Mouse (Mus musculus) T-helper 2 cell (primary cell): ENCODE results near the gene Apoc4.

Experiments
- in situ Hi-C: fragments of 300-600 bp; cut with MboI, MseI; formaldehyde crosslinking; loops from one replicate; pipeline ENCODE4 v1.15.1; 2025; ENCODE audit warnings: high pct_unique_total_duplicates

Apoc4 gene

DNA sequence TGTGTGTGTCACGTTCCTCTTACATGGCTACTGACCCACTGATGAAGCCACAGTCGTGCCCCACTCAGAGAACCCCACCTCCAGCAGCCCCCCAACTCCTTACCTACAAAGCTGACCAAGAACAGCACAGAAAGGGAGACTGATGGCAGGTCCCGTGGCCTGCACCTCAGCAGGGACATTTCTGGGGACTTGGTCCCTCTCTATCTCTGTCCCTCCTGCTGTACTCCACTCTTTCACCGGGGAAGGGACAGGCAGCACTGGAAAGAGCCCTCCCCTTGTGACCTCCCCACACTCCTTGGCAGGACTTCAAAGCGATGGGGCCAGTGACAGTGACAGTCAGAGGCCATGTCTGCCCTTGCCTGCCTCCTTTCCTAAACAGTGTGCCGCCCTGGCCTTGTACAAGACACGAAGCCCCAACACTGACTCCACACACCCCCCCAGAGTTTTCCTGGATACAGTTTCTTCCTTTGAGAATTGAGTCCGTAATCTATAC lies at the start of gene Apoc4, which contains the start of gene Gm44805:
Apoc4 (minus strand) TSS at position 278 of the 493 bp plus-strand sequence.
Gm44805 (minus strand) TSS at position 222 of the 493 bp plus-strand sequence.
- in situ Hi-C loops: no loop called here

DNA sequence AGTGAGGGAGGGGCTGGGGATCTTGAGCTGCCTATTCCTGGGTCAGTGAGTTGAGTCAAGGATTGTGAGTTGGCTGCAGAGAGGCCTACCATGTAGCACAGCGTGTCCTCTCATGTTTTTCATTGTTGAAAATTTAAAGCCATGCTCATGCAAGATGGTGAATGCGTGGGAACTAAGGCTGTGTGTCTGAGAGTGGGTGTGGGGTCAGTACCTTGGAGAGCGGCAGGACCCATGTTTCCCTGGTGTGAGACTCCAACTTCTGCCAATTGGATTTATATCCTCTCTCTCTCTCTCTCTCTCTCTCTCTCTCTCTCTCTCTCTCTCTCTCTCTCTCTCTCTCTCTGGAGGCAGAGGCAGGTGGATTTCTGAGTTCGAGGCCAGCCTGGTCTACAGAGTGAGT lies 45.3 kb upstream of the Apoc4 start:
- in situ Hi-C loops: no loop called here

DNA sequence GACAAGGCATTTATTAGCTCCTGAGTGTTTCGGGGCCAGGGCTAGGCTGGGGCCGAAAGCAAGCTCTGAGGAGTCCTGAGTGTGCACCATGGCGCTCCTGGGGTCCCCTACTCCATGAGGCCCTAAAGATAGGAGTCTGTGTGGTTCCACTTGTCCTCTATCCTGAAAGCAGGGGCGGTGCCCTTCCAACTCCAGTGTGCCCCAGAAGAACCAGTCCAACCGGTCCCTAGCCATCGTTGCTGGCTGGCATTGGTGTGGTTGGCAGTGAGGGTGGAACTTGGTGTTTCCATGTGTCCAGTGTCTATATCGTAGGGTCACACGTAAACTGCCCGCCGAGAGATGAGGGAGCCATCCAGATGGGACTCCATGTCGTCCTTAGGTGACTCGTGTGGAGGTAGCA lies 42.9 kb upstream of the Apoc4 start:
- in situ Hi-C loops: no loop called here

DNA sequence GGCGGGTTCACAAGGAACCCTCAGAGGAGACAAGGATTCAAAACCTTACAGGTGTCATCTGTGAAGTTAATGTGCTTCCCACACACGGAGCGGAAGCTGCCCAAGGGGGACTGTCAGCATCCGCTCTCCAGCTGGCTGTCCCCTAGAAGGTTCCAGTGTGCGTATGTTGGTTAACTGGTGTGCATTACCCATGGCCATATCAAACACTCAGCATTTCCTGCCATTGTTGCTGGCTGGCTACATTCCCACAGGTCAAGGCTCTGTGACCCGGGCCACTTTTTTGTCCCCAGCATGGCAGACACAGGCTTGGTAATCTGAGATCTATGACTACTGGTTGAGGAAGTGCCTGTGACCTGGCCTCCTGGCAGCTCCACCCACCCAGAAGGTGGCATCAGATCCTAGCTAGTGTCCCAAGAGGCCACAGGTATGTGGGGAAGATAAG lies 41.5 kb upstream of the Apoc4 start:
- in situ Hi-C loops: no loop called here

DNA sequence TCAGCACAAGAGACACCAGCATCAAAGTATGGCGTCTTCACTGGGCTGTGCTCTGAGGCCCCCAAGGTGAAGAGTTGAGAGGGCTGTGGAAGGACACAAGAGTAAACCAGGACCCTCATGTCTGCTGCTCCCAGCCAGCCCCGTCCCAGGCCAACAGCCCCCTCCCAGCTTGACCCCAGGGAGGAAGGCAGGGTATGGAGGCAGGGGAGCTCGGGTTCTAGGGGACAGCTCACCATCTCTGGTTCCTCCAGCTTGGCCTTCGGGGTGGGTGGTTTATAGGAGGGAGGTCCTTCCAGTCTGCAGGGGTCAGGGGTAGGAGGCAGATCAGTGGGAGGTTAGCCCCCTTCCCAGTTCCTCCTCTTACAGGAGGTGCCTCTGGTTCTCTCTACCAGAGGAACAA lies 37.9 kb upstream of the Apoc4 start:
- in situ Hi-C loops: no loop called here

DNA sequence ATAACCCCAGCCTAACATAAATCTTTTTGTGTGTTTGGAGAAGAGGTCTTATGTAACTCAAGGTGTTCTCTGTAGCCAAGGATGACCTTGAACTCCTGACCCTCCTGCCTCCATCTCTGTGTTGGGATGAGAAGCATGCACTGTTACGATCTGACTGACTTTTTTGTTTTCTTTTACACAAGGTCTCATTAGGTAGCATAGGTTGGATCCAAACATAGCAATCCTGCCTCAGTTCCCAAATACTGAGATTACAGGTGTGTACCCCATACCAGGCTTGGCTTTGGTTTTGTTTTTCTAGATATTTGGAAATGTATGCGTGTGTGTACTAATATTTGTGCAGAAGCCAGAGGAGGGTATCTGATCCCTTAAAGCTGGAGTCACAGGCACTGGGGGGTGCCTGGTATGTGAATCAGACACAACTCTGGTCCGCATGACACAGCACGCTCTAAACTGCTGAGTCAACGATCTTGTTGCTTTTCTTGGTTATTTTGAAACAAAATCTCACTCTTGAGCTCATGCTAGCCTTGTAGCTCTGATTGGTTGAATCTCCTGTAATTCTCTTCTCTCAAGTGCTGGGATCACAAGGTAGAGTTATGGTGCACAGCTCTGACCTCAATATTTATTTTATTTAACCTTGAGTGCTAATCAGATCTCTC lies 37.1 kb upstream of the Apoc4 start:
- in situ Hi-C loops: no loop called here

DNA sequence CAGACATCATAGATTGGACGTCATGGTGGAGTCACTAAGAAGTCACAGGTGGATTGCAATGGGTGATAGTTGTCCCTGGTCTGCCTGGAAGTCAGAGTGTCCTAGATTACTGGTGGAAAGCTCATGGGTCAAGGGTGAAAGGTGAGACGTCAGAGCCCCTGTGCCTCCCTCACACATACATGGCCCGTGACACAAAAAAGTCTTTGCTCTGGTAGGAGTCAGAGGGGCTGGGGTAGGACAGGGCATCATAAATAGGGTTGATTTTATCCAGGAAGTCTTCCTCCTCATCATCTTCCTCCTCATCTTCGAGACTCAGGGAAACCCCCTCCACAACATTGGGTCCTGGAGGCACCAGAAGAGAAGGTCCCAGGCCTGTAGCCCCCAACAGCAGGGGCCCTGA lies 36.1 kb upstream of the Apoc4 start:
- in situ Hi-C loops: no loop called here

DNA sequence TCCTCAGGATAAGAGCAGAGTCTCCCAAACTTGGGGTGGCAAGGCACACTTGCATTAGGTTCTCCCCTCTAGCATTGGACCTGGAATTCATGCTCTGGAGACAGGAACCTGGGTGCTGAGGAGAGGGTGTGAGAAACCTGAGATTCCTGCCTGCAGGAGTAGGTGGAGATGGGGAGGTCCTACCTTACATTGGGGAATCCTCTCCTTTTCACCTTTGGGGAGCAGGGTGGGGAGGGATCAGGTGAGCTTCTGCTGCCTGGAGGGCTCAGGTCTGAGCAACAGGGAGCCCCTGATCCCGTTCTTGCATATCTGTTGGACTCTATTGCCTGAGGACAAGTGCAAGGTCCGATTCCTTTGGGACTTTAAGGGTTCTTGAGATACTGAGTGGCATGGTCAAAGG lies 35.5 kb upstream of the Apoc4 start:
- in situ Hi-C loops: no loop called here

DNA sequence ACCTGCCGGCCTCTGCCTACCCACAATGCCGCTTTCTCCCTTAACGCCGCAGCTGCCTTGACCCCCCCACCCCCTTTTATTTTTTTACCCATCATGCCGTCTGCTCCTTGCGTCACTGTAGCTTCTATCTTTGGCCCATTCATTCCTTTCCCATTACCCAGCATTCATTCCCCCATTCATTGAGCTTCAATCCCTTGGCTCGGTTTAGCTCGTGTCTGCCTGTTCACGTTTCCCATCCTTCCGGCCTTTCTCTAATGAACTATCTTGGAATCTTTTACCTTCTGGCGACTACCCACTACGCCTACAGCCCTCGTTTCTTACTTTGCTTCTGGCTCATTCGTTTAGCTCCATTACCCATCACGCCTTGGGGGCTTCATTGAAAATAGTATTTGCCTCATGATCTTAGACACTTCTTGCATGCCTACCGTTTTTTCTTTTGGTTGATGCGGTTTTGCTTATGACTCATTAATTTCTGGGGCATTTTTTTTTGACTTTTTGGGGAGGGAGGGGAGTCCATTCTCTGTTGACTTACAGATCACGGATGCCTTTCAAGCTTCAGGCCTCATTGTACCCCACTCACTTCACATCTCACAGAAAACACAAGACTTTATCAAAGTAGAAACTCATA lies 34.9 kb upstream of the Apoc4 start:
- in situ Hi-C loops: no loop called here

DNA sequence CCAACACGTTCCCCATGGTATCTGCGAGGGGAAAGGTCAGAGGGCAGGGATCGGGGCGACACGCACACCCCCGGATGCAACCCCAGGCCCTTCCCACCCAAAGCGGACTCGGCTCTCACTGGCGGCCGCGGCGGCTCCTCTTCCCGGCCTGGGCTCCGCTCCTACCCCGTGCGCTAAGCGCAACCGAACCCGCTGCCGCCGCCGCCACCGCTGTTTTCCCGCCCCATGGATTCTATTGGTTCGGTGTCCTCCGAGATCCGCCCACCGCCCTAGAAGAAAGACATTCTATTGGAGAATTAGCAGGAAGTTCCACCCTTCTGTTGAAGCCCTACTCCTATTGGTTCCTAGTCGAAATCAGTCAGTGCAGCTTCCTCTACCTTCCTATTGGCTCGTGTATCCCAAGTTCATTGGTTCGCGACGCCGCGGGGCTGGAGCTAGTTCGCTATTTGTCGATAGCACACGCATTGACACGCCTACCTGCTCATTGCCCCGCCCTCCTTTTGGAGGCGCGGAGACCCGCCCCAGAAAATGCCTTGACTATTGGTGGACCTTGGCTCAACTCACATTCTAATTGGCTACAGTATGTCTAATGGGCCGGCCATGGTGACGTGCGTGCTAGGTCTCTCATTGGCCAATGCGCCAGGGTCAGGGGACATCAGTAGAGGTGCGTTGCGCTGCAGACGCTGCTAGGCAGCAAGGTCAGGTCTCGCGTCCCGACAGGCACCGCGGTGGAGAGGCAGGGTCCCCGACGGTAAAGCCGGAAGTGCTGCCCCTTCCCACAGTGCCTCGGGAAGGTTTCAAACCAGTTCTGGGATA lies 34.2 kb upstream of the Apoc4 start, which contains the start of gene Tomm40:
Tomm40 (minus strand) TSS at position 200 of the 816 bp plus-strand sequence.
- in situ Hi-C loops: no loop called here

DNA sequence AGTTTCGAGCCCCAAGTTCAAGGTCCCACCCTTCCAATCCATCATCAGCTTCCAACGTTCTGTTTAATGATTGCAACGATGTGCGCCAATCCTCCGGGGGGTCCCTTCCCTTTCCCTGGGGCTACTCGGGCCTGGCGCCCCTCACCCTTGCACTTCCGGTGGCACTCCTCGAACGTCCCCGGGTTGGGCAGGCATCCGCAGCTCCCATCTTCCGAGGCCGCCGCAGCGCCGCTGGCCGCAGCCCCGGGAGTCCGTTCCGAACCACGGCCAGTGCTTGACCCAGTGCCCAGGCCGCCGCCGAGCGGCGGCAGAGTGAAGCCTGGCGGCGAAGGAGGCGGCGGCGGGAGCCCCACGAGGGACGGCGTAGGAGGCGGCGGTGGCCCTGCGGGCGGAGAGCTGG lies 33.6 kb upstream of the Apoc4 start:
- in situ Hi-C loops: loop anchor here (5.0 kb wide), 2 partner anchors 48 to 578 kb away; partner anchors contain the start of gene Clptm1

DNA sequence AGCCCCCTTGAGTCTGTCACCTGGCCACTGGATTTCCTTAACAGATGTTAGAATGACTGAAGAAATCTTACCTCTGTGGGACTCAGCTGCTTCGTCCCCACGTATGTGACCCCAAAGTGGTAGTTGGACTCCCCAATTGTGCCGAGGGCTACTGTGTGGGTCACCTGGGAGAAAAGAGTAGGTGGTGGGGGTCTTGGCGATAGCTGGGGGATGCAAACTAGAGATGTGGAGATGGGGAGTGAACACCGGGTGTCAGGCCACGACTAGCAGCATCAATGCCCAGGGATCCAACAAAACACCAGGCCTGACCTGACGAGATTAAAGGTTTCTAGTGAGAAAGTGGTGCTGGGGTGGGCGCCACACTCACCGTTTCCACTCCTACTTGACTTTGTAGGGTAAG lies 32.3 kb upstream of the Apoc4 start:
- in situ Hi-C loops: loop anchor here (5.0 kb wide), 2 partner anchors 46 to 576 kb away; partner anchors contain the start of gene Clptm1

DNA sequence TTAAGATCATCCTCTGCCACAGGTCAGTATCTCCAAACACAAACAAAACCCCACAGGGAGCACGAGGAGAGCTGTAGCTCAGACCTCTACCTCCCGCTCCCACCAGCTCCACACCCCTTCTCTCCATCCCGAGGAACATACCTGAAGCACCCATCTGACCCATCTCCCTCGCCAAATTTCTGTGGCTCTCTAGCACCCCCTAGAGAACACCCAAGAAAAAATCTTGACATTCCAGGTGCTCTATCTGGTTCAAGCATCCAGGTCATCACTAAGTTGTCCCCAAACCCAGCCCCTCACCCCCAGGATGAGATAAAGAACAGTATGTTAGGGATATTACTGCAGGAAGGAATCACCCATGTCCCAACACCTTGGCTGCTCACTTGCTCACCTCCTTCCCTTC lies 31.9 kb upstream of the Apoc4 start:
- in situ Hi-C loops: loop anchor here (5.0 kb wide), 2 partner anchors 46 to 576 kb away; partner anchors contain the start of gene Clptm1

DNA sequence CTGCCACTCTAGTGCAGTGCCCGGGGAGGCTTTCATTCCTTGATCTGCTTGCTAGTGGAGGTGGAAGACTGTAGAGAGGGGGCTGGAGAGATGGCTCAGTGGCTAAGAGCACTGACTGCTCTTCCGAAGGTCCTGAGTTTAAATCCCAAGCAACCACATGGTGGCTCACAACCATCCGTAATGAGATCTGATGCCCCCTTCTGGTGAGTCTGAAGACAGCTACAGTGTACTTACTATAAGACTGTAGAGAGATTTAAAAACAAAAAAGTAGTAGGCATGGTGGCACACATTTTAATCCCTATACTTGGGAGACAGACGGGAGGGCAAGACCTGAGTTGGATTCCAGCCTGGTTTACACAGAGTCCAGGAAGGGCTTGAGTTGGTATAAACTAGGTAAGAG lies 31.1 kb upstream of the Apoc4 start:
- in situ Hi-C loops: loop anchor here (5.0 kb wide), 2 partner anchors 45 to 575 kb away; partner anchors contain the start of gene Clptm1

DNA sequence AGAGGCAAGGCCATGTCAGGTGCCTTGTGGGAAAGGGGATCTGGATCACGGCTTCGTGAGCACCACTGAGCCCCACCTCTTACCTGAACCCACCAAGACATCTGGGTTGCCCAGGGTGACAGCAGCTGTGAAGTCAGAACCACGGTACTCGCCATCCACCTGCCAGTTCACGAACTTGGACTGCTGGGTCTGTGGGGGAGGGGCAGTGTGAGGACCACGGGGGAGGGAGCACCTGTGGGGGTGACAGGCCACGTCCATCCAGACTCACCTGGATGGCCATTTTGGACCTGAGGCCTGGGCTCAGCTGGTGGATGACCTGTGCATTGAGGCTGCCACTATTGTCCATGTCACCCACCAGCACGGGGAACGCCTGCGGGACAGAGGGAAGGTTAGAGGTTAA lies 29.4 kb upstream of the Apoc4 start:
- in situ Hi-C loops: loop anchor here (5.0 kb wide), 2 partner anchors 43 to 573 kb away; partner anchors contain the start of gene Clptm1

DNA sequence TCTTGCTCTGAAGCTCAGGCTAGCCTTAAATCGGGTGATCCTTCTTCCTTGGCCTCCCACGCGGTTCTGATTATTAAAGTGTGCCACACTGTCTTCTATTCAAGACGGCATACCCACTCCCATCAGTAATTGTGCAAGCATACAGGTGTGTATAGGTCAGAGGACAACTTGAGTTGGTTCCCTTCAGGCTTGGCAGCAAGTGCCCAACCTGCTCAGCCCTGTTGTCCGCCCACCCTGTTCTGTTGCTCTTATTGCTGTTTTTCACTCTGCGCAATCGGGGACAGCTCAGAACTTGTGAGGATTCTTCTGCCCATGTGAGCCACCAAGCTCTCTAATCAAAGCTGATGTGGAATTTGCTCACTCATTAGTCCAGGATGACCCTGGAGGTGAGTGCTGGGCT lies 24.0 kb upstream of the Apoc4 start:
- in situ Hi-C loops: no loop called here

DNA sequence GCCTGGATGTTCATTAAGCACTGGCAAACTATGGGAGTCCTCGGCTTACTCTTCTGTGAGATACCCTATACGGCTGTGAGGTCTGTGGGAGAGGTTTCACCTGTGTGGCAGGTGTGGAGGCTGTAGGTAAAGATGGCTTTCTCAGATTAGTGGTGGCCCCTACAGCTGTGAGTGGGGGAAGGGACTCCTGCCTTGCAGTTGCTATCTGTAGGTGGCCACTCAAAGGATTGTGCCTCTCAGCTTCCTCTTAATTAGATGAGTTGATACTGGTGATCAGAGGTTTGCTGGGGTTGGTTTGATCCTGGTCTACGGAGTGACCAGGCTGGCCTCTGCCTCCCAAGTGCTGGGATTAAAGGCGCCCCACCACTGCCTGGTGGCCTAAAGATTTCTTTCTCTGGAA lies 23.2 kb upstream of the Apoc4 start:
- in situ Hi-C loops: no loop called here

DNA sequence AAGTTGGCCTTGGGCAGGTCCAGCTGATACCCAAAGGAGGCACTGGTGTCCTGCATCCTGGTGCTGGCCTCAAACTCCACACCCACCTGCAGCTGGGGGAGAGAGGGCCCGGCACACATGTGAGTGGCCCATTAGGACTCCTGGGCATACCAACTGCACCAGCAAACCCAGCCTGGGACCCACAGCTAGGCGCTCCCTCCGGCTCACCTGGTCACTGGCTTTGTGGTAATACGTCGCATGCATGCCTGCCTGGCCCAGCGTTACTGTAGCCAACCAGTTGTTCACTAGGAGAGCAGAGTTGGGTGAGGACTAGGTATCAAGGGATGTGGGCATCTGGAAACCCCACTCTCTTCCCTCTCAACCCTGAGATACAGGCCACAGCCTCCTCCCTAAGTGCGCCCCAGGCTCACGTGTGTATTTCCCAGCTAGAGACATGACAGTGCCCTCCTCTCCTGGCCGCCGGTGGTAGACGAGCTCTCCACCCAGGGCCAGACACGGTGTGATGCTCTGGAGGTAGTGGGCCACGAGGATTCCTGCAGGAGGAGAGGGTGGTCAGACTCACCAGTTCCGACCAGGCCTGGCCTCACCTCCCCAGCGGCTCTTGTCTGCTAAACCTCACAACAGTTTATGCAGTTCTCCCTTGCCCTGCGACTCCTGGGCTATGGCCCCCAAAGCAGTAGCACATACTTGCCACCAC lies 21.7 kb upstream of the Apoc4 start:
- in situ Hi-C loops: no loop called here

DNA sequence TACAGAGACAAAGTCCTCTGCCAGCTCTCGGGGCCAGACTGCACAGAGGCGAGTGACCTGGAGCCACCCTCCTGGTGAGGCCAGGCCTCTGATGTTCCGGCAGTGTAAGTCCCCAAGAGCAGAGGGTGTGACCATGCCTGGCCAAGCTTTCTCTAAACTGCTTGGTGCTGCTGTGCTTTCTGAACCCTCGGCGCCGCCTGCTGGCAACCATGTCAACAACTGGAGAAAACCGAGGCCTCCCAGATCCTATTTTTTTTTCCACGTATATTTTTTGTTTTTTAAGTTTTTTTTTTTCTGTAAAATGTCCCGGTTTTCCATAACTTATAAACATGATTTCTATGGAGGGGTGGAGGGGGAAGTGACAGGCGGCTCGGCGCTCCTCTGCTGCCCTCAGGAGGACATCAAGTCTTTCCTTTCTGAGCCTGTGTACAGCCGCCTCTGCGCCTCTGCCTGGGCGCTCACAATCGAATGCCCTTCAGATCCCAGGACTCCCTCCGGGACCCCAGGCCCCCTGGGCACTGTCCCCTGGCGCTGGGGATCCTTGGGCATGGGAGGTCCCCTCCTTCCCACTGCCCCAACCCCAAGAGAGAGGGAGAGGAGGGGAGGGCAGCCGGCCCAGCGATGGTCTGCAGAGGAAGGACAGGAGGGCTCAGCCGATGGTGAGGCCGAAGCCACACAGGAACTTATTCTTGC lies 19.9 kb upstream of the Apoc4 start:
- in situ Hi-C loops: no loop called here

DNA sequence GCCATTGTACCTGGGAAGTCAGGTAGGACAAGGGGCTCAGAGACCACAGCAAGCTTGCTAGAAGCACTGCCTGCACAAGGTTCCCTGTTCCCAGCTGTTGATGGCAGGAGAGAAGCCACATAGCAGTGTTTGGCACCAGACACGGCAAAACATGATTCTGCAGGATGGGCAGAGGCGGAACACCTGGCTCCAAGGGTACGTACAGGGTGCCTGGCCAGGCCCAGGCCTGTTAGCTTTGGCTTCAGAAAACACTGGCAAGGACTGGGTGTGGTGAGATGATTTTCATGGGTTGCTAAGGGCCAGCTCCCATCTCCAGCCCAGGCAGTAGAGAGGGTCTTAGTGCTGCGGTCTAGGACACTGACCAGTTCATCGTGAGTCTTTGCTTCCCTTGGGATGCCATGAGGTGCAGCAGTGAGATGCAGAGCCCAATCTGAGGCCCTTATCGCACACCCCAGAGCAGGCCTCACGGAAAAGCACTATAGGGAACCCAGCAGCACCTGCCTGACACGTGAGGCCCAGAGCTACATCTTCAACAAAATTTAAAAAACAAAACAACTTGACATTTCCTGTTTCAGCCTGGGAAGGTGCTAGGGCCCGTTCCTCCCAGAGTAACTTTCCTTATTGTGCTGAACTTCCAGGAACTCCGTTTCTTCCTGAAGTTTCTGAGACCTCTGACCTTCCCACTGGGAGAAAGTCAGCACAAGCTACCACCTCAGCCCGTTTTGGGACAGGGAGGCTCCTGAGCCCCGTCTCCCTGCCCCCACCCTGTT lies 19.2 kb upstream of the Apoc4 start:
- in situ Hi-C loops: no loop called here
